Mouse (Mus musculus): ENCODE measurements around the gene Pes1.

Pes1 gene

DNA sequence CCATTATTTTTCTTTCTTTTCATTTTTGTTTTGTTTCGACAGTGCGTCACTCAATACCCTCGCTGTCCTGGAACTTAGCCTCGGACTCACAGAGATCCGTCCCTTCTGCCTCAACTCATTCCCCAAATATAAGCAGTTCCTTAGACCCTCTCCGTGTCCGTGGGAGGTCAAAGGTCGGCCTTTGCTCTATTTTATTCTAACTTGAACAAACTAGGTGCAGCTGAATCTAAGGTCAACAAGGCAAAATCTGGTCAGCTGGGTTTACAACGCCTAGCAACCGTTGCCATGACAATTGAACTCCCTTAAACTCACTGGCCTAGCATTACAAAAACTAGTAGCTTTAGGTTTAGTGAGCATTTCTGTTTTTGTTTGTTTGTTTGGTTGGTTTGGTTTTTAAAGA, 620 bp upstream of the Pes1 start:
- peak; percentile 88 for DNase-seq (ENCODE audit: low read depth, low spot score)

DNA sequence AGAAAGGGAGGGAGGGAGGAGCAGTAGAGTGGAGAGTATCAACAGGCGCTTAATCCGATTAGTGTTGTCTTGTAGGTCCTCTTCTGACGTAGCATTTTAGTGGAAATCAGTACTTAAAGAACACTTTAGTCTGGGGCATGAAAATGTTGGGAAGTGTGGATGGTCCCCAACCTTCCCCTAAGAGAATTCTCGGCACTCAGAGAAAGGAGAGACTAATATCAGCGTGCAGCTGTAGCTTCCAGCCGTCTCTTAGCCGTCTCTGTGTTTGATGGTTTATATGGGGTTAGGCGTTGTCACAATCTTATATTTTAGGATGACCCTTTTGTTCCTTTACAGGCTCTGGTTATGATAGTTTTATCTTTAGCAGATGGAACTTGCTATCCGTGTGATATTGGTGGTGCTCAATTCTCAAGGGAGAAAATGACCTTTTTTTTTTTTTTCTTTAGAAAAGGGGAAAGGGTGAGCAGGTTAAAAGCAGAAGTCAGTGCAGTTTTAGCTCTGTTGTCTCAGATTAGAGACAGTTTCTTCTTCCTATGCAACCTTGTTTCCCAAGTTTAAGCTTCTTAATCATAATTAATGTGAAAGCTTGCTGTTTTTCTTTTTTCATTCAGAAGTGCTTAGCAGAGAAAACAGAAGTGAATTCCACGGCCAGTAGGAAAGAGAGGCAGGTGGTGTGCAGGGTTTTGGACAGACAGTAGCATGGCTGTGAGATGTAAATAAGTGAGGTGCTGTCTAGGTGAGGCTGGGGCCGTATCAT, 819 bp downstream of the Pes1 start:
- DNase-seq (ENCODE audit: low read depth, low spot score) = no peak

DNA sequence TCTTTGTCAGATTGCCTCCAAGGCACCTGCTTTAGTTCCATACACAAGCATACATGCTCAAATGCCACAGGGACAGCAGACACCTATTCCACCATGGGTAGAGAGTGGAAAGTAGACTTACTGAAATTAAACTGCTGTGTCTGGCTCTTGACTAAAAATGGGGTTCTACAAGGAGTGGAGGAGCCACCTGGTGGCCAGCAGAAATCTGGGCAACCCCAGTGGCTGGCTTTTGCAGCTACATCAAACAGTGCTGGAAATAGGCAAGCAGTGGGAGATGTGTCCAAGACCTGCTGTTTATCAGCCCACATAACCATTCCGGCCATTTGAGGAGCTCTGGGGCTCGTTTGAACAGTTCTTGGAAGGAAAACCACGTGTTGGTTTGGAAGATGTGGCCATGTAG, 6.1 kb downstream of the Pes1 start:
- peak; percentile 42 for DNase-seq (ENCODE audit: low read depth, low spot score)

- no peak for DNase-seq (ENCODE audit: low read depth, low spot score)
These were observed 6.6 kb downstream of the Pes1 start for GRCm38 (mm10) chr11:3970361-3970760.

- no peak for DNase-seq (ENCODE audit: low read depth, low spot score)
These were observed 9.3 kb downstream of the Pes1 start for GRCm38 (mm10) chr11:3973081-3973480.

GRCm38 (mm10) chr11:3974311-3974710, 10.5 kb downstream of the Pes1 start:
- no peak for DNase-seq (ENCODE audit: low read depth, low spot score)

- no peak for DNase-seq (ENCODE audit: low read depth, low spot score)
These were observed 12.9 kb downstream of the Pes1 start, which contains the start of gene 4930556J24Rik for GRCm38 (mm10) chr11:3976678-3977077. TSS of gene 4930556J24Rik (minus strand) at chr11:3976778.

DNA sequence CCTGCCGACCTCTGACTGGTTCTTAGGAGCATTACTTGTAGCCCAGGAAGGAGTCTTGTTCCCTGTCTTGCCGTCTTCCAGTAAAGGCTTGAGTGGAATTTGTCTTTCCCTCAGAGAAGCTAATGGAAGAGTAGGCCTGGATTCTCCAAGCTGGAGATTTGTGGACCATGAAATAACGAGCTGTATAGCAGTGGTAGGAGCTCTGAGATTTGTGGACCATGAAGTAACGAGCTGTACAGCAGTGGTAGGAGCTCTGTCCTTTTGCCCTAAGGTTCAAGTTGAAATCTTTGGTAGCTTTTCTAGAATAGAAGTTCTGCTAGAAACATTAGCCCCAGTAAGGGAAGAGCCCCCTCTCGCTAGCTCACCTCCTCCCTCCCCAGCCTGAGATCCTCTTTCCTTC, 14.6 kb downstream of the Pes1 start:
- DNase-seq (ENCODE audit: low read depth, low spot score) = no peak

GRCm38 (mm10) chr11:3981536-3981935, 17.8 kb downstream of the Pes1 start:
- DNase-seq (ENCODE audit: low read depth, low spot score) = no peak

- peak; percentile 44 for DNase-seq (ENCODE audit: low read depth, low spot score)
These were observed 18.8 kb downstream of the Pes1 start for GRCm38 (mm10) chr11:3982275-3983209.

DNA sequence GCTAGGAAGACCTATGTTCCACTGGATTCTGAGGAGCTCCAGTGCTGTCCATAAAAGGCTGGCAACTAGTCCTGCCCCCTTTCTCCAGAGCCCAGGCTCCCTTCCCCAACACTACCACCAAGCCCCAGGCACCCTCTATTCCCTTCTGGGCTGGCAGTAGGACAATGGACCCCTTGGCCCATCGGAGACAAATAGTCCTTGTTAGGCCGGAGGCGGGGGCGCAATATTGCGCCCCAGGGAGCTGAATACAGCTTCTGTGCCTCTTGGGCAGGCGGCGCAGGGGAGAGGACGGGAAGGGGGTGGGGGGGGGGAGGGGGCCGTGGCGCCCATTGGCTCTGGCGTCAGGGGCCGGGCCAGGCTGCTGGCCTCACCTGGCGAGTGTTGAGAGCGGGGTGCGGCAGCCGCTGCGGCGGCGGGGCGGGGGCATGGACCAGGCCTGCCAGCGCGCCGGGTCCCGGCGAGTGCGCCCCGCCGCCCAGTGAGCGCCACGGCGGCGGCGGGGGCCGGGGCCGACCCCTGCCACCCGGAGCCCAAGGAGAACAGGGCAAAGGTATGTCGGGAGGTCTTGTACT, 19.6 kb downstream of the Pes1 start, which contains the start of gene Gal3st1:
TSS of gene Gal3st1 (plus strand) at position 346 of the 572 bp plus-strand sequence.
- DNase-seq (ENCODE audit: low read depth, low spot score) = peak; percentile 28

GRCm38 (mm10) chr11:3983863-3984745, 20.3 kb downstream of the Pes1 start:
- DNase-seq (ENCODE audit: low read depth, low spot score) = peak; percentile 69

DNA sequence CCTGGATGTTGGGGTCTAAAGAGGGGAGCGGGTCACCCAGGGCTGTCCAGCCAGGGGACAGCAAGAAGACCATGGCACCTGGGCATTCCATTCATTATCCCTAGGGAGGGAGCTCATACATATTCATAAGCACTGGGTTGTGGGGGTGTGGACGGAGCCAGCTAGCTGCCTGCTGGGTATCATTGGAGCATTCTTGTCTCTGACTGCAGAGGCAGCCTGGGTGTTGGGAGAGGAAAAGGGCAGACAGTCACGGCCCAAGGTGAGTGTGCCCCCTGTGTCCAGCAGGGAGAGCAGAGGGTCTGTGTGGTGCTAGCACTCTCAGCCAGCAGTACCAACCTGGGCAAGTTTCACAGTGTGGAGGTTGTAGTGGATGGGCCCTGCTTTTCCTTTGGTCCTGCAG, 26.0 kb downstream of the Pes1 start:
- no peak for DNase-seq (ENCODE audit: low read depth, low spot score)

DNA sequence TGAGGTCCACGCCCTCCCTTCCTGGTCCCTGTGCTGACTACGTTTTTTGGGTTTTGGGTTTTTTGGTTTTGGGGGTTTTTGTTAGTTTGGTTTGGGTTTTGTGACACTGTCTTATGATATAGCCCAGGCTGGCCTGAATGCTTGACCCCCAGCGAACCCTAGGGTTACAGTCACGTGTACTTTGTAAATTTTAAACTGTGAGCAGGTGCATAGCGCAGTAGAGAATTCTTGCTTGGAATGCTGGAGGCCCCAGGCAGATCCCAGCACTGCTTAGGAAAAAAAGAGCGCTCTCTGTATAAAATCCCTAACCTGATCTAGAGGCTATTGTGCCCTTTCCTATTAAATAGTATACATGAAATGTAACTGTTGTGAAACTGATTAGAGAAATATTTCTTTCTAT, 29.4 kb downstream of the Pes1 start:
- no peak for DNase-seq (ENCODE audit: low read depth, low spot score)

GRCm38 (mm10) chr11:3993914-3994313, 30.1 kb downstream of the Pes1 start:
- DNase-seq (ENCODE audit: low read depth, low spot score) = no peak

DNA sequence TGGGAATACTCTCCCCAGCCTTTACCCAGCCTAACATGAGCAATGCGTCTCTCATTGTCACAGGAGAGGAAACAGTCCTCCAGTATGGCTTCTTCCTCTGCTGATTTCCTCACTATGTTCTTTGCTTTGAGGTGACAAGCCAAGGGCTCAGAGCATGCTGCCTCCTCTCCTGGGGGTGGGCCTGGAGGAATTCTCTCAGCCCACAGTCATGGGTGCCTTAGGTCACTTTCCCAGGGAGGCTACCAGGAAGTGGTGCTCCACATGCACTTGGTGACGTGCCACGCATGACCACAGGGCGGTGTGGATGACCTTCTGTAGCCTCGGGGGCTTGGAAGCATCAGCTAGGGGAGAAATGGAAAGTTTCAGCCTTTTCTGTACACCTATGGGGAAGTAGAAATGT, 31.7 kb downstream of the Pes1 start:
- no peak for DNase-seq (ENCODE audit: low read depth, low spot score)

- DNase-seq (ENCODE audit: low read depth, low spot score) = no peak
These were observed 33.1 kb downstream of the Pes1 start for GRCm38 (mm10) chr11:3996840-3997239.

DNA sequence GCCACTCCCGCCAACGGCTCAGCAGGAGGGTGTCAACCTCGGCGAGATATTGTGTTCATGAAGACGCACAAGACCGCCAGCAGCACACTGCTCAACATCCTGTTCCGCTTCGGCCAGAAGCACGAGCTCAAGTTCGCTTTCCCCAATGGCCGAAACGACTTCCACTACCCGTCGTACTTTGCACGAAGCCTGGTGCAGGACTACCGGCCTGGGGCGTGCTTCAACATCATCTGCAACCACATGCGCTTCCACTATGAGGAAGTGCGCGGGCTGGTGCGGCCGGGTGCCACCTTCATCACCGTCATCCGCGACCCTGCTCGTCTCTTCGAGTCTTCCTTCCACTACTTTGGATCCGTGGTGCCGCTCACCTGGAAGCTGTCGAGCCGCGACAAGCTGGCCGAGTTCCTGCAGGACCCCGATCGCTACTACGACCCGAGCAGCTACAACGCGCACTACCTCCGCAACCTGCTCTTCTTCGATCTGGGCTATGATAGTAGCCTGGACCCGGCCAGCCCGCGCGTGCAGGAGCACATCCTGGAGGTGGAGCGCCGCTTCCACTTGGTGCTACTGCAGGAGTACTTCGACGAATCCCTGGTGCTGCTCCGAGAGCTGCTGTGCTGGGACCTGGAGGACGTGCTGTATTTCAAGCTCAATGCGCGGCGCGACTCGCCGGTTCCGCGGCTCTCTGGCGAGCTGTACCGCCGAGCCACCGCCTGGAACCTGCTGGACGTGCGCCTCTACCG, 34.4 kb downstream of the Pes1 start:
- peak; percentile 72 for DNase-seq (ENCODE audit: low read depth, low spot score)

- no peak for DNase-seq (ENCODE audit: low read depth, low spot score)
These were observed 35.8 kb downstream of the Pes1 start for GRCm38 (mm10) chr11:3999547-3999946.

- peak; percentile 85 for DNase-seq (ENCODE audit: low read depth, low spot score)
These were observed 37.8 kb downstream of the Pes1 start for GRCm38 (mm10) chr11:4001603-4002002.

All from ZHBTc4 (cell line).